In the genomic region with DNA sequence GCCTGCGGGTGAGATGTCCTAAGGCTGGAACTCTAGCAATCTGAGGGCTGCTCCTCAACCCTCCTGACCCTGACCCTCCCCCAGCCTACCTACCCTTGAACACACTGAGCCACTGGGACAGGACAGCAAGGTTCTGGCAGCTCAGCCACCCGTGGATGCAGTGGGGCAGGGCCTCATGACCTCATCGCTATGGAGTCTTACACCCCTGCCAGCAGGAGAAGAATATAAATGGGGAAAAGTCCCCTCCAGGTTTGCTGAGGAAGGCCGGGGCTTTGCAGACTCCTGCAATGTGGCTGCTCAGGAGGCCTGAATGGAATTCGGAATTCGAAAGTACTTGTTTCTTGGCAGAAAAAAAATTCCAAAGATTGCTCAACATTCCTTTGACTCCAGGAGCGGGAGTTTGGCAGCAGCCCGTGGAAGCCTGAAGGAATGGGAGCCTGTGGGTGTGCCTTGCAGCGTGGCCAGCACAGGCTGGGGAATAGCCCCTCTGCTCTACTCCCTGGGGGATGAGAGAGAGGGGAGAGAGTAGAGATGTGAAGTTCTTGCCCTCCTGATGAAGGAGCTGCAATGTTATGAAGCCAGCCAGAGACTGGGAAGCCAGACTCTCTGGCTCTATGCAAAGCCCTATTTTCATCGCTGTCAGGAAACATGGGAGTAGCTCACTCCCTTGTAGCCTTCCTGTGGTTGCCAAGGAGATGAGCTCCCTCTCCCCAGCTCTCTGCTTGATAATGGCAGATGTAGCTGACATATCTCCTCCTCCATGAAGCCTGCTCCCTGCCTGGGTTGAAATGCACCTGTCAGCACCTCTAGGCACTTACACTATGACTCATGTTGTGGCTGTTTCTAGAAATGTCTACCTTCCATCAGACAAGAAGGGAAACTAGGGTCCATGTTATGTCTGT, we compare ENCODE assay signal across 8 mouse cellular contexts. TPM values are rescaled to one million over a fixed set of nuclear protein-coding genes. Genes with fewer than 3 reads are reported as not detected.
DNase-seq lines count a peak whose midpoint lies in the region; ATAC-seq lines count a peak whose summit lies in the region.

No protein-coding gene starts in this region.

- no peak overlapping the region for H3K4me3 ChIP-seq in forebrain, embryonic 14.5 days (ENCODE audit: low read depth, low read length)
- H3K4me3 ChIP-seq in heart, embryonic 16.5 days (ENCODE audit: low read length), result no peak overlapping the region
- H3K4me3 ChIP-seq in liver, embryonic 12.5 days, result no peak overlapping the region

- peak; percentile 46 for DNase-seq in adrenal gland, postnatal 25 days
- DNase-seq in forebrain, embryonic 14.5 days (ENCODE audit: low spot score), result peak; percentile 71
- peak; percentile 77 for DNase-seq in kidney, postnatal 14 days
- DNase-seq in ovary, postnatal 10 days (ENCODE audit: low spot score), result peak; percentile 32
- no peak for DNase-seq in c-Kit-positive CD71-positive TER-119-positive erythroid progenitor cells, embryonic 14.5 days (ENCODE audit: low spot score)

- ATAC-seq in forebrain, embryonic 14.5 days, result peak; percentile 78
- peak; percentile 66 for ATAC-seq in heart, embryonic 16.5 days (replicated peaks; ENCODE audit: extremely low read depth, insufficient read depth, low FRiP score)
- no peak; the same call in 1 of the 2 replicates for ATAC-seq in liver, embryonic 12.5 days
- ATAC-seq in monocyte, adult 5-6 weeks (replicated peaks; ENCODE audit: insufficient number of reproducible peaks, low FRiP score, low TSS enrichment, poor library complexity, severe bottlenecking), result no peak

- peak overlapping the region; percentile 18; the same call in 1 of the 2 replicates for H3K9ac ChIP-seq in forebrain, embryonic 14.5 days (ENCODE audit: low read length)
- H3K9ac ChIP-seq in heart, embryonic 16.5 days (ENCODE audit: low read length), result peak overlapping the region; percentile 1; the same call in 1 of the 2 replicates
- no peak overlapping the region for H3K9ac ChIP-seq in liver, embryonic 12.5 days

- no peaks in the 10 kb centered on the region for H3K36me3 ChIP-seq in forebrain, embryonic 14.5 days (ENCODE audit: control insufficient read depth, insufficient read depth, low read length)
- H3K36me3 ChIP-seq in heart, embryonic 16.5 days (ENCODE audit: control insufficient read depth, insufficient read depth), result no peaks in the 10 kb centered on the region
- no peaks in the 10 kb centered on the region for H3K36me3 ChIP-seq in liver, embryonic 12.5 days

- 14% methylated on average over 10 of the region's 10 CpGs for WGBS in forebrain, embryonic 14.5 days
- WGBS in heart, embryonic 16.5 days, result 14% methylated on average over 10 of the region's 10 CpGs
- WGBS in liver, embryonic 12.5 days (ENCODE audit: insufficient replicate concordance), result 43% methylated on average over 10 of the region's 10 CpGs

- H3K4me2 ChIP-seq in forebrain, embryonic 14.5 days (ENCODE audit: low read length), result 0 out of 2 replicates have a peak overlapping the region, but pooled peaks have one; percentile 2
- peak overlapping the region; percentile 28 for H3K4me2 ChIP-seq in heart, embryonic 16.5 days (ENCODE audit: low read depth, low read length)
- H3K4me2 ChIP-seq in liver, embryonic 12.5 days, result no peak overlapping the region

- no peaks in the 10 kb centered on the region for H3K9me3 ChIP-seq in forebrain, embryonic 14.5 days (replicated peaks; ENCODE audit: control insufficient read depth, low read length)
- H3K9me3 ChIP-seq in heart, embryonic 16.5 days (replicated peaks; ENCODE audit: control insufficient read depth, low read length), result no peaks in the 10 kb centered on the region
- H3K9me3 ChIP-seq in liver, embryonic 12.5 days (replicated peaks), result no peaks in the 10 kb centered on the region

- peaks cover 15% of the 10 kb centered on the region for H3K4me1 ChIP-seq in forebrain, embryonic 14.5 days (ENCODE audit: control insufficient read depth, insufficient read depth, low read length)
- peaks cover 16% of the 10 kb centered on the region for H3K4me1 ChIP-seq in heart, embryonic 16.5 days (ENCODE audit: control insufficient read depth, insufficient read depth, low read length)
- peaks cover 8% of the 10 kb centered on the region; the same call in 1 of the 2 replicates for H3K4me1 ChIP-seq in liver, embryonic 12.5 days

- H3K27ac ChIP-seq in forebrain, embryonic 14.5 days (ENCODE audit: low read depth, low read length), result peak overlapping the region; percentile 40; the same call in 1 of the 2 replicates
- H3K27ac ChIP-seq in heart, embryonic 16.5 days (ENCODE audit: low read length), result peak overlapping the region; percentile 79
- 0 out of 2 replicates have a peak overlapping the region, but pooled peaks have one; percentile 52 for H3K27ac ChIP-seq in liver, embryonic 12.5 days

- H3K27me3 ChIP-seq in forebrain, embryonic 14.5 days (replicated peaks; ENCODE audit: control insufficient read depth, insufficient read depth, low read length), result no peaks in the 10 kb centered on the region
- no peaks in the 10 kb centered on the region for H3K27me3 ChIP-seq in heart, embryonic 16.5 days (ENCODE audit: control insufficient read depth, insufficient read depth, low read length)
- peaks cover 11% of the 10 kb centered on the region; the same call in 1 of the 2 replicates for H3K27me3 ChIP-seq in liver, embryonic 12.5 days (replicated peaks)

RNA-seq across cellular contexts. Expression of gene Csf1, which starts 33.3 kb away (rescaled TPM):
- total RNA-seq in adrenal gland, postnatal 25 days (2021), result 14.7 and 15.1 TPM in 2 replicates
- 6.5 and 7.0 TPM in 2 replicates for polyA plus RNA-seq in forebrain, embryonic 14.5 days (2014; fragmentation: Nextera tagmentation; extraction: Ambion mirVana)
- polyA plus RNA-seq in heart, embryonic 16.5 days (2015; fragmentation: Nextera tagmentation; extraction: Ambion mirVana), result 8.8 and 10.2 TPM in 2 replicates
- polyA plus RNA-seq in liver, embryonic 12.5 days (2016; fragmentation: Nextera tagmentation; extraction: Ambion mirVana), result 8.7 and 8.8 TPM in 2 replicates
- 18.1 to 110 TPM (median 76.3 TPM) in 3 replicates for total RNA-seq in monocyte, adult 5-6 weeks (2017)

Comparison
In these comparisons a context has a peak if more than half of its experiments do, and no peak if none do; other contexts are left out.
1. ATAC-seq: peak in forebrain, embryonic 14.5 days (single experiment) and heart, embryonic 16.5 days (single experiment); none in liver, embryonic 12.5 days (single experiment) and monocyte, adult 5-6 weeks (single experiment).
2. Peak in every context shown above with its lines, with median percentiles within 50 percentile points of each other: H3K27ac ChIP-seq.